Mouse (Mus musculus) kidney, postnatal 0 days (tissue): ENCODE measurements around the gene Syna. TPM values are rescaled to one million over a fixed set of nuclear protein-coding genes. Genes with fewer than 3 reads are reported as not detected.
A peak's percentile ranks its signal among the peaks of the same experiment; 100 is the strongest.

Experiments
- ATAC-seq: fragments of 200-750 bp; cut with Nextera tagmentation; replicated peaks from 2 replicates; pipeline ENCODE4 v1.8.0; 2017; ENCODE audit warnings: low read depth, moderate number of reproducible peaks, moderate TSS enrichment, moderate library complexity; ENCODE audit not compliant: low FRiP score
- DNase-seq: peaks from one replicate; pipeline ENCODE4 v3.0.0-alpha.2; 2016; ENCODE audit warnings: low spot score
- H3K27ac ChIP-seq: fragments of 300-500 bp; sonication (generic); 2 replicates; pipeline ENCODE4 v1.5.1; 2014; ENCODE audit warnings: mild to moderate bottlenecking
- H3K27me3 ChIP-seq: fragments of 300-500 bp; sonication (generic); 2 replicates; pipeline ENCODE4 v1.6.1; 2014; ENCODE audit warnings: low read length, mixed read lengths; ENCODE audit not compliant: insufficient read depth
- H3K36me3 ChIP-seq: fragments of 300-500 bp; sonication (generic); 2 replicates; pipeline ENCODE4 v1.6.1; 2014; ENCODE audit warnings: low read length, mixed read lengths; ENCODE audit not compliant: insufficient read depth
- H3K4me1 ChIP-seq: fragments of 300-500 bp; sonication (generic); replicated peaks from 2 replicates; pipeline ENCODE4 v1.6.1; 2014; ENCODE audit warnings: antibody characterized with exemption, low read length, mixed read lengths; ENCODE audit not compliant: insufficient read depth
- H3K4me2 ChIP-seq: fragments of 300-500 bp; sonication (generic); 2 replicates; pipeline ENCODE4 v1.6.1; 2014; ENCODE audit warnings: mild to moderate bottlenecking, low read length, moderate library complexity, mixed read lengths
- H3K4me3 ChIP-seq: fragments of 300-500 bp; sonication (generic); replicated peaks from 2 replicates; pipeline ENCODE4 v1.5.1; 2014; ENCODE audit warnings: low read depth, low read length
- H3K9ac ChIP-seq: fragments of 300-500 bp; sonication (generic); 2 replicates; pipeline ENCODE4 v1.6.1; 2014; ENCODE audit warnings: low read depth, low read length
- H3K9me3 ChIP-seq: fragments of 300-500 bp; sonication (generic); replicated peaks from 2 replicates; pipeline ENCODE4 v1.6.1; 2016; ENCODE audit warnings: low read length, inconsistent platforms, mixed read lengths
- CTCF ChIP-seq: IDR thresholded peaks from 2 replicates; pipeline ENCODE4 v1.5.1; 2016; ENCODE audit warnings: antibody characterized with exemption, low read depth, mild to moderate bottlenecking, moderate library complexity
- WGBS: fragments of 180-500 bp; shearing (Covaris S2); extraction: QIAGEN DNeasy Blood & Tissue Kit; methylation state at CpG from one replicate; pipeline ENCODE4 v1.1.7; 2014; 5-methylcytosine and 5-hydroxymethylcytosine counted together
- polyA plus RNA-seq: library from polyadenylated mRNA; unstranded; fragments of >200 nt; fragmentation: Nextera tagmentation; extraction: Ambion mirVana; gene quantifications from 2 replicates; pipeline ENCODE4 v1.2.1, GENCODE M21; 2015

Syna gene
- polyA plus RNA-seq, 1 experiment from 2014 or later, result 0.32 TPM

- no peak overlapping the region for H3K9ac ChIP-seq
- H3K4me3 ChIP-seq, result no peak overlapping the region
- WGBS, result 92% methylated on average over 15 of the region's 15 CpGs
- H3K27me3 ChIP-seq, result no peaks in the 10 kb centered on the region
- ATAC-seq (no peak), DNase-seq (no peak)
- H3K4me1 ChIP-seq, result no peaks in the 10 kb centered on the region
- peak; percentile 23; the same call in 1 of the 2 replicates for TF ChIP-seq CTCF
- peaks cover 15% of the 10 kb centered on the region for H3K36me3 ChIP-seq
- H3K9me3 ChIP-seq, result no peaks in the 10 kb centered on the region
- no peak overlapping the region for H3K27ac ChIP-seq
- no peak overlapping the region for H3K4me2 ChIP-seq
Measured at GRCm38 (mm10) chr5:134525971-134526711, 33.8 kb downstream of the Syna start.

GRCm38 (mm10) chr5:134523728-134524127 is 36.2 kb downstream of the Syna start:
- ATAC-seq (no peak), DNase-seq (no peak)
- 71% methylated on average over 5 of the region's 5 CpGs for WGBS

GRCm38 (mm10) chr5:134522524-134522923 is 37.4 kb downstream of the Syna start:
- Histone ChIP-seq H3K27me3 (no peaks in the 10 kb centered on the region), H3K9me3 (no peaks in the 10 kb centered on the region), H3K4me1 (no peaks in the 10 kb centered on the region), H3K36me3 (peaks cover 21% of the 10 kb centered on the region), H3K4me3 (no peak overlapping the region), H3K9ac (no peak overlapping the region), H3K4me2 (no peak overlapping the region), H3K27ac (no peak overlapping the region)
- DNase-seq, result no peak
- no peak for TF ChIP-seq CTCF
- no peak for ATAC-seq
- 91% methylated on average over 26 of the region's 26 CpGs for WGBS

More at GRCm38 (mm10) chr5:134523728-134524127, 36.2 kb downstream of the Syna start:
- H3K36me3 ChIP-seq, result peaks cover 15% of the 10 kb centered on the region
- H3K4me1 ChIP-seq, result no peaks in the 10 kb centered on the region
- H3K4me2 ChIP-seq, result no peak overlapping the region
- H3K4me3 ChIP-seq, result no peak overlapping the region
- TF ChIP-seq CTCF, result no peak
- H3K27me3 ChIP-seq, result no peaks in the 10 kb centered on the region
- no peak overlapping the region for H3K9ac ChIP-seq
- no peaks in the 10 kb centered on the region for H3K9me3 ChIP-seq
- H3K27ac ChIP-seq, result no peak overlapping the region

- Histone ChIP-seq H3K27ac (no peak overlapping the region), H3K4me1 (no peaks in the 10 kb centered on the region), H3K9ac (no peak overlapping the region), H3K4me3 (no peak overlapping the region), H3K9me3 (no peaks in the 10 kb centered on the region), H3K27me3 (no peaks in the 10 kb centered on the region), H3K4me2 (no peak overlapping the region), H3K36me3 (peaks cover 27% of the 10 kb centered on the region)
- WGBS, result 93% methylated on average over 7 of the region's 7 CpGs
- ATAC-seq (no peak), DNase-seq (no peak)
- no peak for TF ChIP-seq CTCF
Measured at GRCm38 (mm10) chr5:134521806-134522205, 38.2 kb downstream of the Syna start.

GRCm38 (mm10) chr5:134521131-134521530 is 38.8 kb downstream of the Syna start:
- Histone ChIP-seq H3K36me3 (peaks cover 31% of the 10 kb centered on the region), H3K4me3 (no peak overlapping the region), H3K27ac (no peak overlapping the region), H3K27me3 (no peaks in the 10 kb centered on the region), H3K9me3 (no peaks in the 10 kb centered on the region), H3K4me2 (no peak overlapping the region), H3K9ac (no peak overlapping the region), H3K4me1 (no peaks in the 10 kb centered on the region)
- no peak for TF ChIP-seq CTCF
- DNase-seq, result no peak
- ATAC-seq, result no peak
- 91% methylated on average over 2 of the region's 2 CpGs for WGBS

- Histone ChIP-seq H3K9ac (no peak overlapping the region), H3K4me2 (no peak overlapping the region), H3K4me3 (no peak overlapping the region), H3K4me1 (no peaks in the 10 kb centered on the region), H3K27ac (no peak overlapping the region), H3K36me3 (peaks cover 35% of the 10 kb centered on the region), H3K9me3 (no peaks in the 10 kb centered on the region), H3K27me3 (no peaks in the 10 kb centered on the region)
- ATAC-seq (no peak), DNase-seq (no peak)
- 94% methylated on average over 4 of the region's 4 CpGs for WGBS
- TF ChIP-seq CTCF, result no peak
Measured at GRCm38 (mm10) chr5:134520120-134520519, 39.9 kb downstream of the Syna start.
